Mouse (Mus musculus): ENCODE data around the gene 4933405L10Rik.

4933405L10Rik gene

GRCm38 (mm10) chr8:105754688-105755087 is 47.2 kb downstream of the 4933405L10Rik start:
- DNase-seq (ENCODE audit: low spot score in 2 of 2): no peak

- no peak for DNase-seq (ENCODE audit: low spot score in 2 of 2)
These were observed 50.4 kb downstream of the 4933405L10Rik start for GRCm38 (mm10) chr8:105757796-105758276.

- peak; percentile 95 to 96 for DNase-seq (ENCODE audit: low spot score in 2 of 2)
These were observed 51.0 kb downstream of the 4933405L10Rik start, which contains the start of gene Gfod2 for GRCm38 (mm10) chr8:105758277-105759108. Gene Gfod2, minus strand, starts transcription at chr8:105758664.

Measured in spleen, postnatal 14 days (tissue).